Mouse (Mus musculus) forebrain, embryonic 14.5 days (tissue): ENCODE measurements around the gene Tmem184c. TPM values are rescaled to one million over a fixed set of nuclear protein-coding genes. Genes with fewer than 3 reads are reported as not detected.
A peak's percentile ranks its signal among the peaks of the same experiment; 100 is the strongest.

Experiments used
- ATAC-seq: fragments of 200-750 bp; cut with Nextera tagmentation; 2 replicates; pipeline ENCODE4 v1.8.0; 2017; ENCODE audit warnings: mild to moderate bottlenecking, moderate library complexity
- DNase-seq: peaks from one replicate; pipeline ENCODE4 v3.0.0-alpha.2; 2015; ENCODE audit warnings: low spot score
- H3K27ac ChIP-seq: fragments of 300-500 bp; sonication (generic); 2 replicates; pipeline ENCODE4 v1.5.1; 2014; ENCODE audit warnings: low read depth, mild to moderate bottlenecking, control low read depth, low read length, moderate library complexity
- H3K27me3 ChIP-seq: fragments of 300-500 bp; sonication (generic); replicated peaks from 2 replicates; pipeline ENCODE4 v1.6.1; 2014; ENCODE audit warnings: low read length, control low read depth, mixed read lengths; ENCODE audit not compliant: control insufficient read depth, insufficient read depth
- H3K36me3 ChIP-seq: fragments of 300-500 bp; sonication (generic); 2 replicates; pipeline ENCODE4 v1.6.1; 2014; ENCODE audit warnings: low read length, control low read depth; ENCODE audit not compliant: control insufficient read depth, insufficient read depth
- H3K4me1 ChIP-seq: fragments of 300-500 bp; sonication (generic); 2 replicates; pipeline ENCODE4 v1.6.1; 2014; ENCODE audit warnings: antibody characterized with exemption, low read length, control low read depth; ENCODE audit not compliant: control insufficient read depth, insufficient read depth
- H3K4me2 ChIP-seq: fragments of 300-500 bp; sonication (generic); 2 replicates; pipeline ENCODE4 v1.6.1; 2014; ENCODE audit warnings: mild to moderate bottlenecking, control low read depth, low read length
- H3K4me3 ChIP-seq: fragments of 300-500 bp; sonication (generic); 2 replicates; pipeline ENCODE4 v1.5.1; 2014; ENCODE audit warnings: low read depth, low read length, control low read depth
- H3K9ac ChIP-seq: fragments of 300-500 bp; sonication (generic); 2 replicates; pipeline ENCODE4 v1.6.1; 2014; ENCODE audit warnings: mild to moderate bottlenecking, low read length, control low read depth, moderate library complexity
- H3K9me3 ChIP-seq: fragments of 300-500 bp; sonication (generic); replicated peaks from 2 replicates; pipeline ENCODE4 v1.6.1; 2016; ENCODE audit warnings: low read length, control low read depth, mixed read lengths; ENCODE audit not compliant: control insufficient read depth
- WGBS: fragments of 180-500 bp; shearing (Covaris S2); extraction: QIAGEN DNeasy Blood & Tissue Kit; methylation state at CpG from one replicate; pipeline ENCODE4 v1.1.7; 2014; 5-methylcytosine and 5-hydroxymethylcytosine counted together
- polyA plus RNA-seq: library from polyadenylated mRNA; unstranded; fragments of >200 nt; fragmentation: Nextera tagmentation; extraction: Ambion mirVana; gene quantifications from 2 replicates; pipeline ENCODE4 v1.2.1, GENCODE M21; 2014

Gene Tmem184c
- 64.2 and 77.1 TPM in 2 replicates for polyA plus RNA-seq

GRCm38 (mm10) chr8:77610374-77610969, at the start of gene Tmem184c:
Gene Tmem184c (minus strand): TSS chr8:77610698.
- Histone ChIP-seq H3K9ac (peak within 1 kb of the TSS; percentile 76), H3K9me3 (no peaks in the 10 kb centered on the region), H3K36me3 (peaks cover 4% of the 10 kb centered on the region; the same call in 1 of the 2 replicates), H3K4me2 (peak within 1 kb of the TSS; percentile 78), H3K27ac (peak within 1 kb of the TSS; percentile 44), H3K4me3 (peak within 1 kb of the TSS; percentile 74), H3K27me3 (no peaks in the 10 kb centered on the region), H3K4me1 (peaks cover 8% of the 10 kb centered on the region)
- peak; percentile 98 for DNase-seq
- peak; percentile 99 for ATAC-seq
- 0% methylated on average over 36 of the region's 36 CpGs for WGBS

- DNase-seq, result no peak
- Histone ChIP-seq H3K36me3 (no peaks in the 10 kb centered on the region), H3K9ac (no peak overlapping the region), H3K27ac (no peak overlapping the region), H3K4me3 (no peak overlapping the region), H3K4me1 (no peaks in the 10 kb centered on the region), H3K9me3 (no peaks in the 10 kb centered on the region), H3K27me3 (no peaks in the 10 kb centered on the region), H3K4me2 (no peak overlapping the region)
- WGBS, result 83% methylated on average over 4 of the region's 4 CpGs
- no peak for ATAC-seq
These were observed 49.1 kb upstream of the Tmem184c start for GRCm38 (mm10) chr8:77659534-77660080.

- H3K27ac ChIP-seq, result no peak overlapping the region
- no peak overlapping the region for H3K4me2 ChIP-seq
- H3K9ac ChIP-seq, result no peak overlapping the region
- no peaks in the 10 kb centered on the region for H3K36me3 ChIP-seq
- 90% methylated on average over 3 of the region's 3 CpGs for WGBS
- no peaks in the 10 kb centered on the region for H3K4me1 ChIP-seq
- H3K27me3 ChIP-seq, result no peaks in the 10 kb centered on the region
- no peak for ATAC-seq
- no peaks in the 10 kb centered on the region for H3K9me3 ChIP-seq
- H3K4me3 ChIP-seq, result no peak overlapping the region
- no peak for DNase-seq
These were observed 47.9 kb upstream of the Tmem184c start for GRCm38 (mm10) chr8:77658356-77658755.

GRCm38 (mm10) chr8:77650646-77651190, 40.2 kb upstream of the Tmem184c start:
- H3K36me3 ChIP-seq, result no peaks in the 10 kb centered on the region
- ATAC-seq (no peak), DNase-seq (no peak)
- no peak overlapping the region for H3K4me3 ChIP-seq
- H3K27me3 ChIP-seq, result no peaks in the 10 kb centered on the region
- H3K4me1 ChIP-seq, result no peaks in the 10 kb centered on the region
- H3K9ac ChIP-seq, result no peak overlapping the region
- H3K9me3 ChIP-seq, result no peaks in the 10 kb centered on the region
- H3K27ac ChIP-seq, result no peak overlapping the region
- 66% methylated on average over 1 of the region's 1 CpGs for WGBS
- H3K4me2 ChIP-seq, result no peak overlapping the region

- Histone ChIP-seq H3K9ac (no peak overlapping the region), H3K36me3 (no peaks in the 10 kb centered on the region), H3K27ac (no peak overlapping the region), H3K27me3 (no peaks in the 10 kb centered on the region), H3K9me3 (no peaks in the 10 kb centered on the region), H3K4me3 (no peak overlapping the region), H3K4me2 (no peak overlapping the region), H3K4me1 (no peaks in the 10 kb centered on the region)
- DNase-seq (peak; percentile 19), ATAC-seq (no peak)
- WGBS, result 20% methylated on average over 5 of the region's 5 CpGs
These were observed 29.8 kb upstream of the Tmem184c start for GRCm38 (mm10) chr8:77640093-77640839.

GRCm38 (mm10) chr8:77637593-77637992, 27.1 kb upstream of the Tmem184c start:
- no peak for DNase-seq
- H3K36me3 ChIP-seq, result no peaks in the 10 kb centered on the region
- no peak overlapping the region for H3K27ac ChIP-seq
- no peak overlapping the region for H3K4me3 ChIP-seq
- ATAC-seq, result no peak
- H3K4me1 ChIP-seq, result no peaks in the 10 kb centered on the region
- H3K27me3 ChIP-seq, result no peaks in the 10 kb centered on the region
- H3K4me2 ChIP-seq, result no peak overlapping the region
- no peak overlapping the region for H3K9ac ChIP-seq
- H3K9me3 ChIP-seq, result no peaks in the 10 kb centered on the region
- WGBS, result 85% methylated on average over 3 of the region's 3 CpGs

GRCm38 (mm10) chr8:77634035-77634434, 23.5 kb upstream of the Tmem184c start:
- H3K27ac ChIP-seq, result no peak overlapping the region
- DNase-seq (no peak), ATAC-seq (no peak)
- WGBS, result 81% methylated on average over 5 of the region's 5 CpGs
- no peaks in the 10 kb centered on the region for H3K9me3 ChIP-seq
- H3K4me3 ChIP-seq, result no peak overlapping the region
- H3K9ac ChIP-seq, result no peak overlapping the region
- H3K27me3 ChIP-seq, result no peaks in the 10 kb centered on the region
- no peaks in the 10 kb centered on the region for H3K36me3 ChIP-seq
- no peaks in the 10 kb centered on the region for H3K4me1 ChIP-seq
- no peak overlapping the region for H3K4me2 ChIP-seq

GRCm38 (mm10) chr8:77633211-77633610, 22.7 kb upstream of the Tmem184c start:
- Histone ChIP-seq H3K27me3 (no peaks in the 10 kb centered on the region), H3K4me3 (no peak overlapping the region), H3K4me2 (no peak overlapping the region), H3K9ac (no peak overlapping the region), H3K36me3 (no peaks in the 10 kb centered on the region), H3K4me1 (no peaks in the 10 kb centered on the region), H3K27ac (no peak overlapping the region), H3K9me3 (no peaks in the 10 kb centered on the region)
- ATAC-seq (no peak), DNase-seq (no peak)
- 82% methylated on average over 2 of the region's 2 CpGs for WGBS

GRCm38 (mm10) chr8:77630691-77631090, 20.2 kb upstream of the Tmem184c start:
- WGBS, result 63% methylated on average over 3 of the region's 3 CpGs

More at GRCm38 (mm10) chr8:77630691-77631090, 20.2 kb upstream of the Tmem184c start:
- H3K27me3 ChIP-seq, result no peaks in the 10 kb centered on the region
- no peak overlapping the region for H3K27ac ChIP-seq
- H3K9me3 ChIP-seq, result no peaks in the 10 kb centered on the region
- no peak overlapping the region for H3K4me3 ChIP-seq
- H3K4me2 ChIP-seq, result no peak overlapping the region
- no peak for ATAC-seq
- no peaks in the 10 kb centered on the region for H3K36me3 ChIP-seq
- no peak for DNase-seq
- no peak overlapping the region for H3K9ac ChIP-seq
- no peaks in the 10 kb centered on the region for H3K4me1 ChIP-seq
